Comparison of ENCODE assay signal across 35 mouse cellular contexts in the genomic region with DNA sequence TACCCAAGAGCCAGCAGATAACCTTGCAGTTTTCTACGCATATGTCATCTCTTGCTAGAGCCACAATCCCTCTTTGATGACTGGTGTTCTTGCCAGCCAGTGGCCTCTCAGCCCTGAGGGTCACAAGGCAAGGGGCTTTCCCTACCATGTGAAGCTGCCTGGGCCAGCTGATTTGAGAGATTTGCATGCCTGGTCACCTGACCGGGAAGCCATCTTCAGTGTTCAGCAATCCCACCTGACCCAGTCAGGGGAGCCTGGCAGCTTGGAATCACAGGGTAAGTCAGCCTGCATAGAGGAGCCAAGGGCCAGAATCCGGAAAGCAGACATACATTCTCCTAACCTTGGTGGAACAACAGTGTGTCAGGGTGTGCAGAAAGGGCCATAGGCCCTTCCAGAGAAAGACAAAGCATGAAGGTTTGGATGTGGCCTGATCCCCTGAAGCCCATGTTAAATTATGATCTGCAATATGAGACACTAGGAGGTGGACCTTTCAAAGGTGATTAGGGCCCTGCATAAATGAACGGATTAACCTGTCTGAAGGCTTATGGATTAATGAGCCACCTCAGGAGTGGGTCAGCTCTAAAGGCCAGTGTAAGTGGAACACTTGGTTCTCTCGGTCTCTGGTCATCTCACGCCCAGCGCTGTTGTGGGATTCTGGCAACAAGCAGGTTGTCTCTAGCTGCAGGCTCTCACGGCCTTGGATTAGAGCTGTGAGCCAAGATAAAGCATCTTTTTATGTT. TPM values are rescaled to one million over a fixed set of nuclear protein-coding genes. Genes with fewer than 3 reads are reported as not detected.
DNase-seq lines count a peak whose midpoint lies in the region; ATAC-seq lines count a peak whose summit lies in the region.
"Had no signal": no experiment of that assay in that cellular context is flagged by ENCODE, and none has a peak within 500 bp of the region (broad histone marks: within the 10 kb centered on the region; RNA-seq: fewer than 3 reads in every experiment).

No protein-coding gene starts in this region.

- no peak for ATAC-seq in granulocyte monocyte progenitor cell, adult 5-6 weeks (replicated peaks; ENCODE audit: poor library complexity, severe bottlenecking)
- ATAC-seq in midbrain, embryonic 14.5 days (ENCODE audit: low FRiP score, low TSS enrichment), result no peak
- ATAC-seq: forebrain, embryonic 16.5 days; hindbrain, embryonic 16.5 days; midbrain, embryonic 13.5 days; Patski had no signal

- no peaks in the 10 kb centered on the region for H3K36me3 ChIP-seq in midbrain, embryonic 14.5 days (ENCODE audit: control insufficient read depth, insufficient read depth, low read length)
- H3K36me3 ChIP-seq: embryonic facial prominence, embryonic 13.5 days; limb, embryonic 10.5 days; limb, embryonic 15.5 days; liver, embryonic 13.5 days; midbrain, embryonic 13.5 days; stomach, embryonic 15.5 days had no signal

- no peaks in the 10 kb centered on the region for H3K4me1 ChIP-seq in midbrain, embryonic 14.5 days (ENCODE audit: control insufficient read depth, insufficient read depth, low read length)
- H3K4me1 ChIP-seq: limb, embryonic 15.5 days; midbrain, embryonic 13.5 days; stomach, embryonic 15.5 days had no signal

- no peaks in the 10 kb centered on the region for H3K9me3 ChIP-seq in midbrain, embryonic 14.5 days (ENCODE audit: control insufficient read depth, low read length)
- H3K9me3 ChIP-seq: embryonic facial prominence, embryonic 13.5 days; limb, embryonic 10.5 days; limb, embryonic 15.5 days; liver, embryonic 13.5 days; midbrain, embryonic 13.5 days; stomach, embryonic 15.5 days had no signal

- H3K27me3 ChIP-seq in midbrain, embryonic 14.5 days (ENCODE audit: control insufficient read depth, insufficient read depth, low read length), result no peaks in the 10 kb centered on the region
- H3K27me3 ChIP-seq: embryonic facial prominence, embryonic 13.5 days; limb, embryonic 15.5 days; midbrain, embryonic 13.5 days; Patski; stomach, embryonic 15.5 days had no signal

- no peak overlapping the region for H3K4me3 ChIP-seq in midbrain, embryonic 14.5 days (replicated peaks; ENCODE audit: low read depth, low read length)
- H3K4me3 ChIP-seq: embryonic facial prominence, embryonic 13.5 days; erythroblast, embryonic 14.5 days; limb, embryonic 10.5 days; limb, embryonic 15.5 days; liver, embryonic 13.5 days; midbrain, embryonic 13.5 days; stomach, embryonic 15.5 days had no signal

- WGBS in midbrain, embryonic 14.5 days, result 87% methylated on average over 8 of the region's 8 CpGs

- peak; percentile 53 to 61 for DNase-seq in B cell, adult 2 months
- DNase-seq in ZHBTc4 (ENCODE audit: low read depth, low spot score), result peak; percentile 39
- DNase-seq in adrenal gland, postnatal 14 days, result peak; percentile 85
- peak; percentile 60 for DNase-seq in retina, postnatal 7 days (ENCODE audit: low read depth, low spot score)
- no peak for DNase-seq in left cerebral cortex, postnatal 10 days (ENCODE audit: extremely low spot score in 1 of 2, low spot score in 2 of 2)
- no peak for DNase-seq in midbrain, embryonic 14.5 days
- DNase-seq: cerebellum, adult 18-20 months; cerebellum, postnatal 25 days; kidney, adult 18-20 months; kidney, postnatal 4 days; liver, embryonic 13.5 days; lung, adult 2 months; lung, postnatal 10 days; thymus, postnatal 25 days had no signal

- no peak overlapping the region for H3K4me2 ChIP-seq in midbrain, embryonic 14.5 days (ENCODE audit: low read length)
- H3K4me2 ChIP-seq: embryonic facial prominence, embryonic 13.5 days; limb, embryonic 15.5 days; liver, embryonic 13.5 days; midbrain, embryonic 13.5 days; stomach, embryonic 15.5 days had no signal

- H3K27ac ChIP-seq in midbrain, embryonic 14.5 days (replicated peaks; ENCODE audit: low read depth, low read length), result no peak overlapping the region
- H3K27ac ChIP-seq: embryonic facial prominence, embryonic 13.5 days; limb, embryonic 10.5 days; limb, embryonic 15.5 days; liver, embryonic 13.5 days; macrophage; midbrain, embryonic 13.5 days; stomach, embryonic 15.5 days had no signal

- intact Hi-C loops in left cerebral cortex, postnatal 10 days (cut with DNase I), result no loop called here

- H3K9ac ChIP-seq in midbrain, embryonic 14.5 days (replicated peaks; ENCODE audit: low read length), result no peak overlapping the region
- H3K9ac ChIP-seq: embryonic facial prominence, embryonic 13.5 days; limb, embryonic 15.5 days; liver, embryonic 13.5 days; midbrain, embryonic 13.5 days; stomach, embryonic 15.5 days had no signal

RNA-seq across cellular contexts. Expression of a gene that starts 9.2 kb away (rescaled TPM):
- total RNA-seq in adrenal gland, postnatal 14 days (2021), result 22.2 and 22.6 TPM in 2 replicates
- total RNA-seq in left cerebral cortex, postnatal 10 days (2021), result 10 to 100 TPM; 20.1 to 21.1 TPM
- total RNA-seq in granulocyte monocyte progenitor cell, adult 5-6 weeks (2014; fragmentation: Nextera tagmentation), result 18.0 and 23.5 TPM in 2 replicates
- total RNA-seq in granulocyte monocyte progenitor cell, adult 5-6 weeks (2017), result 29.5 and 29.8 TPM in 2 replicates
- 26.1 and 28.7 TPM in 2 replicates for polyA plus RNA-seq in midbrain, embryonic 14.5 days (2014; fragmentation: Nextera tagmentation; extraction: Ambion mirVana)

RNA-seq across cellular contexts. Expression of a gene that starts 28.0 kb away (rescaled TPM):
- 803 and 817 TPM in 2 replicates for total RNA-seq in adrenal gland, postnatal 14 days (2021)
- 100 to 1,000 TPM; 442 to 467 TPM for total RNA-seq in left cerebral cortex, postnatal 10 days (2021)
- 1,208 and 1,212 TPM in 2 replicates for total RNA-seq in granulocyte monocyte progenitor cell, adult 5-6 weeks (2014; fragmentation: Nextera tagmentation)
- total RNA-seq in granulocyte monocyte progenitor cell, adult 5-6 weeks (2017), result 1,574 and 1,754 TPM in 2 replicates
- 3,827 and 3,910 TPM in 2 replicates for polyA plus RNA-seq in midbrain, embryonic 14.5 days (2014; fragmentation: Nextera tagmentation; extraction: Ambion mirVana)

RNA-seq across cellular contexts. Expression of a gene that starts 51.2 kb away (rescaled TPM):
- total RNA-seq in adrenal gland, postnatal 14 days (2021), result 0.30 TPM in 1 of 2 replicates, not detected in the other
- 10 to 100 TPM; 10.9 to 12.4 TPM for total RNA-seq in left cerebral cortex, postnatal 10 days (2021)
- total RNA-seq in granulocyte monocyte progenitor cell, adult 5-6 weeks (2014; fragmentation: Nextera tagmentation), result not detected in 2 replicates
- not detected in 2 replicates for total RNA-seq in granulocyte monocyte progenitor cell, adult 5-6 weeks (2017)
- 1.3 and 2.0 TPM in 2 replicates for polyA plus RNA-seq in midbrain, embryonic 14.5 days (2014; fragmentation: Nextera tagmentation; extraction: Ambion mirVana)
- total RNA-seq: gastrocnemius, adult 8-10 months; gastrocnemius, postnatal 4 days; heart, adult 8-10 months; heart, postnatal 25 days; megakaryocyte-erythroid progenitor cell, adult 5-6 weeks; MEL; monocyte, adult 5-6 weeks had no signal
- polyA plus RNA-seq: erythroblast, embryonic 14.5 days; forebrain, embryonic 11.5 days; heart, embryonic 14.5 days; hindbrain, embryonic 11.5 days; limb, embryonic 10.5 days; liver, embryonic 13.5 days; lung, adult 2 months; macrophage; stomach, embryonic 15.5 days had no signal

Comparison
In these comparisons a context has a peak if more than half of its experiments do, and no peak if none do; other contexts are left out.
1. DNase-seq: peak in B cell, adult 2 months (2 of 2), ZHBTc4 (single experiment), adrenal gland, postnatal 14 days (single experiment) and retina, postnatal 7 days (single experiment); none in left cerebral cortex, postnatal 10 days (0 of 2) and midbrain, embryonic 14.5 days (single experiment).